Mouse (Mus musculus) skeletal muscle tissue, adult 2 months (tissue): ENCODE measurements around the gene Zgrf1.
A peak's percentile ranks its signal among the peaks of the same experiment; 100 is the strongest.

ENCODE experiments used
- DNase-seq: peaks from one replicate; pipeline ENCODE4 v3.0.0-alpha.2; 2012; ENCODE audit warnings: low read depth, low spot score

The Zgrf1 gene

GRCm38 (mm10) chr3:127552973-127553719, at the start of gene Zgrf1, which contains the start of gene Larp7:
Zgrf1 (plus strand) TSS chr3:127553489.
Larp7 (minus strand) TSS chr3:127553349.
- DNase-seq: peak; percentile 98

- DNase-seq: no peak
Observed at GRCm38 (mm10) chr3:127507878-127508783, 45.2 kb upstream of the Zgrf1 start.

GRCm38 (mm10) chr3:127511786-127512746, 41.2 kb upstream of the Zgrf1 start:
- peak; percentile 47 for DNase-seq

- no peak for DNase-seq
Observed at GRCm38 (mm10) chr3:127512794-127513335, 40.4 kb upstream of the Zgrf1 start.

GRCm38 (mm10) chr3:127513699-127514098, 39.6 kb upstream of the Zgrf1 start:
- DNase-seq: no peak

- no peak for DNase-seq
Observed at GRCm38 (mm10) chr3:127515251-127515650, 38.0 kb upstream of the Zgrf1 start.

GRCm38 (mm10) chr3:127520300-127520699, 33.0 kb upstream of the Zgrf1 start:
- no peak for DNase-seq

GRCm38 (mm10) chr3:127521156-127521555, 32.1 kb upstream of the Zgrf1 start:
- DNase-seq: peak; percentile 66

GRCm38 (mm10) chr3:127525188-127525819, 28.0 kb upstream of the Zgrf1 start:
- peak; percentile 41 for DNase-seq

GRCm38 (mm10) chr3:127527465-127528034, 25.7 kb upstream of the Zgrf1 start:
- DNase-seq: peak; percentile 55

- no peak for DNase-seq
Observed at GRCm38 (mm10) chr3:127529210-127529609, 24.1 kb upstream of the Zgrf1 start.

GRCm38 (mm10) chr3:127529824-127530223, 23.5 kb upstream of the Zgrf1 start:
- DNase-seq: no peak

- no peak for DNase-seq
Observed at GRCm38 (mm10) chr3:127530293-127530692, 23.0 kb upstream of the Zgrf1 start.

- no peak for DNase-seq
Observed at GRCm38 (mm10) chr3:127539193-127539592, 14.1 kb upstream of the Zgrf1 start.

GRCm38 (mm10) chr3:127543976-127544375, 9.3 kb upstream of the Zgrf1 start:
- DNase-seq: no peak

GRCm38 (mm10) chr3:127544610-127545121, 8.6 kb upstream of the Zgrf1 start:
- no peak for DNase-seq

- DNase-seq: no peak
Observed at GRCm38 (mm10) chr3:127547882-127548281, 5.4 kb upstream of the Zgrf1 start.

- no peak for DNase-seq
Observed at GRCm38 (mm10) chr3:127552434-127552972, 786 bp upstream of the Zgrf1 start.

- no peak for DNase-seq
Observed at GRCm38 (mm10) chr3:127553720-127554043, 393 bp downstream of the Zgrf1 start.

- DNase-seq: no peak
Observed at GRCm38 (mm10) chr3:127554723-127555122, 1.4 kb downstream of the Zgrf1 start.
